Mouse (Mus musculus) cortical plate, adult 2 months (tissue): ENCODE data around the gene Rps27rt. TPM values are rescaled to one million over a fixed set of nuclear protein-coding genes. Genes with fewer than 3 reads are reported as not detected.

ENCODE experiments used
- H3K27ac ChIP-seq: fragments of 200-500 bp; 2 replicates; pipeline ENCODE4 v1.5.1; 2012; ENCODE audit warnings: low read length, control low read depth, inconsistent platforms; ENCODE audit not compliant: insufficient read depth
- H3K4me1 ChIP-seq: fragments of 200-500 bp; 2 replicates; pipeline ENCODE4 v1.6.1; 2011; ENCODE audit warnings: low read length; ENCODE audit not compliant: control insufficient read depth, insufficient read depth
- H3K4me3 ChIP-seq: fragments of 200-500 bp; 2 replicates; pipeline ENCODE4 v1.5.1; 2011; ENCODE audit warnings: mild to moderate bottlenecking, low read length, control low read depth; ENCODE audit not compliant: insufficient read depth
- CTCF ChIP-seq: fragments of 200-500 bp; IDR thresholded peaks from 2 replicates; pipeline ENCODE4 v1.5.1; 2011; ENCODE audit warnings: mild to moderate bottlenecking, control low read depth, low read length; ENCODE audit not compliant: insufficient read depth; ENCODE audit errors: extremely low read depth
- POLR2A ChIP-seq: fragments of 200-500 bp; IDR thresholded peaks from 2 replicates; pipeline ENCODE4 v1.6.1; 2011; ENCODE audit warnings: mild to moderate bottlenecking, low read length, control low read depth; ENCODE audit not compliant: insufficient read depth; ENCODE audit errors: extremely low read depth
- polyA plus RNA-seq: library from polyadenylated mRNA; depleted of rRNA; stranded (reverse); fragments of >200 nt; gene quantifications from 2 replicates; pipeline ENCODE4 v1.2.3, GENCODE M21; 2012; rRNA removed

The Rps27rt gene
- polyA plus RNA-seq, 1 experiment: 94.0 TPM

DNA sequence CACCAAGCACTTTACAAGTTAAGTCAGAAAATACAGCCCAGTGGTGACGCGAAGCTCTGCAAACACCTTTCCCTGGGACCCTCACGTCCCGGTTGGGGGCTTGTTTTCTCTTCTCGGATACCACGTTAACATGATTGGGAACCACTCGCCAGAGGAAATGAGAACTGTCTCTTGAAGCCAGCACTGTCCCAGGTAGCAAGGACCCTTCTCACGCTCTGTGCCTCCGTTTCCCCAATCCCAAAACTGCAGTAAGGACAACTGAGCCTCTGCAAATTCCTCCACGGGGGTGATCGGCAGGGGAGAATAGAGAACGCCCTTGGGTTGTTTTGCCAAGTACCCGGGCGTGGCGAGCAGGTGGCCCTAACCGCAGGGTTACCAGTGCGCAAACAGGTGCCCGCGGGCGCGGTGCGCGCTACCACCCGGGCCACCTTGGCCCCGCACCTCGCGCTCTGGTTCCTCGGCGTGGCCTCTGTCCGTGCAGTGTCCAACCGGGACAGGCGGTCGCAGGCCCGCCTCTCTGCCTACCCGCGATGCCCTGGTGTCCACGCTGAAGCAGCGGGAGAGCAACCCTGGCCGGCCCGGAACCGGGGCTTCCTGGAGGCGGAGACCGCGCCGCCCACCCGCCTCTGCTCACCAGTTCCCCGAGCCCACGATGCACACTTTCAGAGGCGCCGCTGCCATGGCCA, 49.4 kb downstream of the Rps27rt start:
- H3K27ac ChIP-seq: peak overlapping the region; percentile 86
- TF ChIP-seq POLR2A: no peak
- TF ChIP-seq CTCF: no peak
- peaks cover 3% of the 10 kb centered on the region; the same call in 1 of the 2 replicates for H3K4me1 ChIP-seq
- peak overlapping the region; percentile 93 for H3K4me3 ChIP-seq

GRCm38 (mm10) chr9:114932607-114933006, 49.9 kb downstream of the Rps27rt start:
- peaks cover 3% of the 10 kb centered on the region; the same call in 1 of the 2 replicates for H3K4me1 ChIP-seq
- peak overlapping the region; percentile 93 for H3K4me3 ChIP-seq
- TF ChIP-seq POLR2A (no peak), CTCF (no peak)
- H3K27ac ChIP-seq: no peak overlapping the region

Other genes starting within 250 kb of the Rps27rt start
- gene Cmtm7, start 200.9 kb downstream of the Rps27rt start, polyA plus RNA-seq: 8.9 and 9.1 TPM in 2 replicates
- 4.7 and 4.9 TPM in 2 replicates for gene Cmtm8, start 138.6 kb downstream of the Rps27rt start, polyA plus RNA-seq
- 72.9 and 76.0 TPM in 2 replicates for gene Gpd1l, start 48.8 kb downstream of the Rps27rt start, polyA plus RNA-seq
- gene Osbpl10, start 4.2 kb downstream of the Rps27rt start, polyA plus RNA-seq: 21.1 and 21.2 TPM in 2 replicates